Mouse (Mus musculus): ENCODE measurements at regions not wholly inside any gene's neighbourhood (a gene's known extent, or its start where the extent isn't known, plus 50 kb on each side); places are given as distances from the start of the nearest gene placed in this dataset.

GRCm38 (mm10) chr2:146661346-146661745 lies 149.2 kb upstream of the Ralgapa2 start:
- no peak for TF ChIP-seq POLR2A (IDR thresholded peaks at IDR 0.05; ENCODE audit: low read depth, low read length)
- TF ChIP-seq CHD2 (IDR thresholded peaks at IDR 0.05; ENCODE audit: low read length): no peak
- TF ChIP-seq ETS1 (conservative IDR thresholded peaks at IDR 0.05; ENCODE audit: low read depth, low read length): no peak
- no peak for TF ChIP-seq RAD21 (IDR thresholded peaks at IDR 0.05; ENCODE audit: low read depth, low read length)
- TF ChIP-seq CTCF (conservative IDR thresholded peaks at IDR 0.05 in 1 of 2, IDR thresholded peaks at IDR 0.05 in 1 of 2; ENCODE audit: low read depth in 2 of 2, low read length in 2 of 2): no peak
- no peak for TF ChIP-seq MAX (IDR thresholded peaks at IDR 0.05; ENCODE audit: low read length)
- no peak for TF ChIP-seq PAX5 (IDR thresholded peaks at IDR 0.05; ENCODE audit: low read length)
- TF ChIP-seq JUND (conservative IDR thresholded peaks at IDR 0.05; ENCODE audit: low read depth, low read length): no peak
- TF ChIP-seq ZC3H11A (IDR thresholded peaks at IDR 0.05; ENCODE audit: low read depth, low read length): no peak
- TF ChIP-seq MYC (IDR thresholded peaks at IDR 0.05; ENCODE audit: low read depth, low read length): no peak
- TF ChIP-seq ELF1 (IDR thresholded peaks at IDR 0.05; ENCODE audit: low read depth, low read length): no peak
- no peak for TF ChIP-seq USF1 (IDR thresholded peaks at IDR 0.05; ENCODE audit: low read depth, low read length)

Data from CH12.LX (cell line).